Mouse (Mus musculus): ENCODE data around the gene Rsph3b.
A peak's percentile ranks its signal among the peaks of the same experiment; 100 is the strongest.

Rsph3b gene

DNA sequence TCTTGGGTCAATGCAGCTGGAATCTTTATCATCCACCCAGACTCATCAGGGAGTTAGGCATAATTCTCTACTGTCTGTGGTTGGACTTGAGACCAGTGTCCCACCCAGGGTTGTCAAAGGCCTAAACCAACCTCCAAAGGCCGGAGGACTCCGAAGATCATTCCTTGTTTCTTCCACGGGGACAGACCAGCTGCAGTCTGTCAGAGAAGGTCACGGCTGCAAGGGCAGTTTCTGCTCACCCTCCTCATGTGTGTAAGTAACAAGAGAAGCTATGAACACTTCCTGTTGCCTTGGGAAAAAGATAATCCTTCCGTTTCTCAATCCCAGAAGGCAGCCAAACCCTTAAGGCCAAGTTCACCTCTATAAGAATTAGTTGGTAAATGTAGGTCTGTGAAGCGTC, 85.0 kb downstream of the Rsph3b start:
- DNase-seq (ENCODE audit: low spot score): no peak

- no peak for DNase-seq (ENCODE audit: low spot score)
Measured at GRCm38 (mm10) chr17:6862040-6862780, 86.3 kb downstream of the Rsph3b start.

DNA sequence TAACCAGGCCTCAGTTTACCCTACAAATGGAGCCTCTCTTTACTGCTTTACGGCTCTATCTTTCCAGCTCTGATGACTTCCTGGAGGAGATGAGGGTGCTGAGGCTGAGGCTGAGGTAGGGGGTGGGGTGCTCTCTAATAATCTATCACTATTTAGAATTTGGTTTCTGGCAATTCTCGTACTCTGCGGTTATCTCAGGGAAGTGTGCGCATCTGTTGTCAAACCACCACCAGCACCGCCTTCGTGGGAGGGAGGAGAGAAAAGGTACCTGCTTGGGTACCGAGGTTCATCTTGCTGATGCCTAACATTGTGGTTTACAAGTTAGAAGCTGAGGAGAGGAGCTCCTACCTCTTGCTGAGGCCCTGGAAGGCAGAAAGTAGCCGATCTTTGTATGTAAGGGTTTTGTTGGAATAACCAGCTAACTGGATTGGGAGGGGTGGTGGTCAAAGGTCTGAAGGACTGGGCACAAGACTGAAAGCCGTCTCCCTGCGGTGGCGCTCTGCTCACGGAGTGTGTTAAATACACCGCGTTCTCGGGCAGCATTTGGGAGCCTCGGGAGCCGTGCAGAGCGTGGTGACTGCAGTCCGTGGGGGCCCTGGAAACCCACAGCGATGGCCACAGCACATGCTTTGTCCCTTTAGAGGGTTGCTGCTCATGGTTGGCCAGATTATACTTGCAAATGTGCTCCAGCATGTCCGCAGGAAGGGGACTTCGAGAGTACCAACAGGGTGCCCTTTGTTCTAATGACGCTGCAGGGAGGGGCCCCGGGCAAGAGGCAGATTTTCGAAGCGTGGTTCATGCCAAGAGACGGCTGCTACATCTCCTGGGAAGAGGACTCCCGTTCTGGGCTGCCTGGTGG, 87.1 kb downstream of the Rsph3b start:
- DNase-seq (ENCODE audit: low spot score): peak; percentile 56

DNA sequence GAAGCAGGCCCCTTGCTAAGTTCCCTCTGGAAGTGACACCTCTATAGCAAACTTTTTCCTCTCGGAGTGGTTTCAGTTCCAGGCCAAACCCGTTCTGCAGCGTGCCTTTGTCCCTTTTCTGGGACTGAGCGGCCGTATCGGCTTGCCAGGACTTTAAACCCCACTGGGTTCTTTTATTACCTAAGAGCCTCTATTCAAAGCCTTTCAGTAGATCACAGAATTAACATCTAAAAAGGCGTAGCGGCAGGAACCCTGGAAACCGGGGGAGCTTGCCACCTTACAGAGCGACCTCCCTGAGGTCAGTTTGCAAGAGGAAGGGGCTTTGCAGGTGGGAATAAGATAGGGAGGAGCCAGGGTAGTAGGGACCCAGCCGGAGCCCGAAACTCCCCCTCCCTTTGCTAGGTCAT, 88.0 kb downstream of the Rsph3b start:
- DNase-seq (ENCODE audit: low spot score): peak; percentile 32

- peak; percentile 62 for DNase-seq (ENCODE audit: low spot score)
Measured at GRCm38 (mm10) chr17:6860067-6860466, 88.4 kb downstream of the Rsph3b start.

Measured in yolk sac, embryonic 10.5 days (tissue).